Mouse (Mus musculus): Measurements from ENCODE around the gene Olfr844. TPM values are rescaled to one million over a fixed set of nuclear protein-coding genes. Genes with fewer than 3 reads are reported as not detected.

Olfr844 gene
- not detected in 2 replicates for polyA plus RNA-seq (2012; rRNA removed)

DNA sequence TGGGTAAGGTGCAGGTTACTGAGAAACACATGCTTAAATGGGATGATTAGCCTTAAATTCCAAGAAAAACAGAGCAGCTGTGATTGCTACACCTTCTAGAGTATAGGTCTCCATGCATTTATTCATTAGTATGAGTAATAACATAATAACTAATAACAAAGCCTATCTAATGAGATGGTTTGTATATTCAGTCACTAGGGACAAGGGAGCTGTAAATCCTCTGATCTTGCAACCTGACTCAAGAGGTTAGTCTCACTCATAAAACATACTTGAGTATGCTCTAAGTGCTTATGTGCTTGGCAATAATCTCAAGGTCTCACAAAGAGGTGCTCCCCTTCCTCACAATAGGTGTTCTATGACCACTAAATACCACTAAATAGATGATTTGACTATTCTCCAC lies at the start of gene Olfr844:
TSS of gene Olfr844 (plus strand) at position 301 of the 400 bp plus-strand sequence.

GRCm38 (mm10) chr9:19336157-19336556 lies 20.0 kb downstream of the Olfr844 start, which contains the start of gene Olfr845:
Olfr845 (plus strand) TSS chr9:19336457.

GRCm38 (mm10) chr9:19363905-19364304 lies 47.8 kb downstream of the Olfr844 start, which contains the start of gene Olfr846:
Olfr846 (minus strand) TSS chr9:19364005.

Other genes with a start within 250 kb of the Olfr844 start
- not detected in 2 replicates for gene Olfr836, start 196.0 kb upstream of the Olfr844 start, polyA plus RNA-seq (2012; rRNA removed)
- not detected in 2 replicates for gene Olfr837, start 180.0 kb upstream of the Olfr844 start, polyA plus RNA-seq (2012; rRNA removed)
- not detected in 2 replicates for gene Olfr839-ps1, start 139.0 kb upstream of the Olfr844 start, polyA plus RNA-seq (2012; rRNA removed)
- not detected in 2 replicates for gene Olfr843, start 64.4 kb upstream of the Olfr844 start, polyA plus RNA-seq (2012; rRNA removed)
- gene Olfr845, start 20.1 kb downstream of the Olfr844 start, polyA plus RNA-seq (2012; rRNA removed) = not detected in 2 replicates
- gene Olfr846, start 47.7 kb downstream of the Olfr844 start, polyA plus RNA-seq (2012; rRNA removed) = not detected in 2 replicates
- not detected in 2 replicates for gene Olfr847, start 62.3 kb downstream of the Olfr844 start, polyA plus RNA-seq (2012; rRNA removed)
- not detected in 2 replicates for gene Olfr849, start 123.9 kb downstream of the Olfr844 start, polyA plus RNA-seq (2012; rRNA removed)
- not detected in 2 replicates for gene Olfr850, start 161.9 kb downstream of the Olfr844 start, polyA plus RNA-seq (2012; rRNA removed)
- gene Olfr851, start 176.9 kb downstream of the Olfr844 start, polyA plus RNA-seq (2012; rRNA removed) = not detected in 2 replicates
- not detected in 2 replicates for gene Olfr853, start 224.7 kb downstream of the Olfr844 start, polyA plus RNA-seq (2012; rRNA removed)